Mouse (Mus musculus): ENCODE data around the gene Gm20792. TPM values are rescaled to one million over a fixed set of nuclear protein-coding genes. Genes with fewer than 3 reads are reported as not detected.

The Gm20792 gene
- not detected in 2 replicates for polyA plus RNA-seq (2015; fragmentation: Nextera tagmentation; extraction: Ambion mirVana)

DNA sequence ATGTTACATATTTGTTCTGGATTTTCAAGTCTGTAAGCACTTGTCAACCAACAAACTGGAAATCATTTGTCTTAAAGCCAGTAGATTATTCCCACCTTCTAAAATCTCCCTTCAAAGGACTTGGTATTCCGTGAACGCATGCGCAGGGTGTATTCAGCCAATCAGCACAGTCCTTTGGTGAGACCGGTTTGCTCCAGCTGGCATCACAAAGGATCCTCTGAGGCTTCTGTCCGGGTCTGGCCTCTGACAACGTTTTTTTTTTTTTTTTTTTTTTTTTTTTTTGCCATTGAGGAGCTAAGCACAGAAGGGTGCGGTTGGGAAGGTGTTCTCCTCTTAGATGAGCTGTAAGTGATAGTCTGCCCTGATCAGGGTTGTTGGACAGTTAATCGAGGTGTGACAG lies at the start of gene Gm20792:
Gene Gm20792, plus strand, starts transcription at position 301 of the 400 bp plus-strand sequence.

